Mouse (Mus musculus): ENCODE data around the gene Il12a.

Gene Il12a

DNA sequence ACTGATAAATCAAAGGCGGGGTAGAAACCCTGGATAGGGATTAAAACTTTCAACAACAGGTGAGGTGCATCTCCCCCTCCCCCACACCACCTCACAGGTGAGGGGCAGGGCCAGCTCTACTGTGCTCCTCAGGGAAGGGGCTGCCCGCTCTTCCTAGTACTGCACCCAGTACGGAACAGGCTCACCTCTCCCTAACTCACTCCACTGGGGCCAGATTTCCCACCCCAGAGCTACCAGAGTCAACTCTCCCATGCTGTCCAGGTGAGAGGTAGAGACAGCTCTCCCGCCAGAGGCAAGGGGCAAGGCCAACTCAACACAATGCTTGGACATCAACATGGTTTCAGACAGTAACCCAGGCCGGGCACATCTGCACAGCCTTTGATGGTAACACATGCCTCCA is 21.1 kb downstream of the Il12a start:
- in situ Hi-C loops (cut with MboI; ENCODE audit: unreplicated experiment in 2 of 2) = loop anchor here (10.0 to 25.0 kb wide), 6 partner anchors 97 to 1201 kb away; no protein-coding TSS in a partner anchor

DNA sequence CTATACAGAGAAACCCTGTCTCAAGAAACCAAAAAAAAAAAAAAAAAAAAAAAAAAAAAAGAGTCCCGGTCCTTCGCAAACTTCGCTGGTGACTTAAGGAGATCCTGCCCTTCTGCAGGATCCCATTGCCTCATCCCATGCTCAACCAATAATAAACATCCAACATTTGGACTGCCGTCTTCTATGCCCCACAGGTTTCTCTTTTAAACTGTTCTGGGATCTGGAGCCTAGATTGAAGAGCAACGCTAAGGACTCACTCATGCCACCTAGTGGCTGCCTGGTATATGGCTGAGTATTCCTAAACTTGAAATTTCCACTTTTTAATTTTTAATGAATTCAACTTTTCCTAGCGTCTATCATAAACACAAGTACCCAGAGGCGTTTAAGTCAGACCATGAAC is 23.1 kb downstream of the Il12a start:
- in situ Hi-C loops (cut with MboI; ENCODE audit: unreplicated experiment in 2 of 2) = loop anchor here (10.0 to 25.0 kb wide), 6 partner anchors 99 to 1199 kb away; no protein-coding TSS in a partner anchor

DNA sequence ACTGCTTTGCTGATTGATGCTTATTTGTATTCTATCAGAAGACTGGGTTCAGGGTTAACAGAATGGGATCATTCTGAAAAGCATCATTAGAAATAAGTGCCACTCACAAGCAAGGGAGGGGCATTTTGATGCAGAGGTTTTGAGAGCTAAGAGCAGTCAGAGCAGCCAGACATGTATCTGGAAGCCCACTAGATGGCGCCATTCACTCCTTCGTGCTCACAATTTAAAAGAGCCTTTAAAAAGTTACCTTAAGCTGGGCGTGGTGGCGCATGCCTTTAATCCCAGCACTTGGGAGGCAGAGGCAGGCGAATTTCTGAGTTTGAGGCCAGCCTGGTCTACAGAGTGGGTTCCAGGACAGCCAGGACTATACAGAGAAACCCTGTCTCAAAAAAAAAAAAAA is 26.9 kb downstream of the Il12a start:
- in situ Hi-C loops (cut with MboI; ENCODE audit: unreplicated experiment in 2 of 2) = loop anchor here (10.0 to 25.0 kb wide), 6 partner anchors 103 to 1195 kb away; no protein-coding TSS in a partner anchor

DNA sequence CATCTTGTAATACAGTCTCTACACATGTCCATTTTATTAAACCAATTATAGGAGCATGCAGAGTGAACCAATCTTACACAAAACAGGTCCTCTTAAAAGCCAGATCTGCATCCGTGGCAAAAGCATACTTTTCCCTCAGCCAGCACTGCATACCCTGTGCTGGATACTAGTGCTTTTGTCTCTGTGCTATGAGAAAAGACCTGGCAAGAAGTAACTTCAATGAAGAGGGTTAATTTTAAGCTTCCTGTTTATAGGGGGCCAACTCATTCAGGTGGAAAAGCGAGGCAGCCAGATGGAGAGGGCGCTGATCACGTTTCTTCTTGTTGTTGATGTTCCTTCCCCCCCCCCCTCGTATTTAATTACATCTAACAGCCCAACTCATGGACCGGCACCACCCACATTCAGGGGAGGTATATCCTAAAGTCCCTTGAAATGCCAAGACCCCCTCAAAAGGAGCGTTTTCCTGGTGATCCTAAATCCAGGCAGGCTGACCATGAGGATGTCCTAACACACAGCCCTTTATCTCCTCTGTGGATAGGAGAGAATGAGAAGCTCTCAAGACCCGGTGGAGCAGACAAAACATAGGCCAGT is 28.9 kb downstream of the Il12a start:
- in situ Hi-C loops (cut with MboI; ENCODE audit: unreplicated experiment in 2 of 2) = loop anchor here (10.0 to 25.0 kb wide), 6 partner anchors 105 to 1193 kb away; no protein-coding TSS in a partner anchor

DNA sequence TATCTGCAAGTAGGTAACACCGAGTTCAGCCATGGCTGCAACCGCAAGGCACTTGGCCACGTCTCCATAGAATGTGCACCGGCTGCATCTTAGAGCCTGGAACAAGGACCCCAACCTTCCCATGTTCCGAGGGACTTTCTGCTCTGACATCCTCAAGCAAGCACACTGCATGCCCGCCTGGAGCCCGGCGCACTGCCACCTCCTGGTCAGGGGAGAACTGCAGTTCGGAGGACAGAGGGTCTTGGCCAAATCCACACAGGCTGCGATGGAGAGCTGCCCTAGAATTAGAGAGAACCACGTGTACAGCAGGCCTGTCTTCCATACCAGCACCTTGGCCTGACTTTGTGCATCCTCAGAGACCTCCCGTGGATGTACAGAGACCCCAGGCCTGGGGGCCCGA is 29.8 kb downstream of the Il12a start:
- in situ Hi-C loops (cut with MboI; ENCODE audit: unreplicated experiment in 2 of 2) = loop anchor here in 1 of 2 experiments (25.0 kb wide), 1 partner anchor 1192 kb away; no protein-coding TSS in a partner anchor

DNA sequence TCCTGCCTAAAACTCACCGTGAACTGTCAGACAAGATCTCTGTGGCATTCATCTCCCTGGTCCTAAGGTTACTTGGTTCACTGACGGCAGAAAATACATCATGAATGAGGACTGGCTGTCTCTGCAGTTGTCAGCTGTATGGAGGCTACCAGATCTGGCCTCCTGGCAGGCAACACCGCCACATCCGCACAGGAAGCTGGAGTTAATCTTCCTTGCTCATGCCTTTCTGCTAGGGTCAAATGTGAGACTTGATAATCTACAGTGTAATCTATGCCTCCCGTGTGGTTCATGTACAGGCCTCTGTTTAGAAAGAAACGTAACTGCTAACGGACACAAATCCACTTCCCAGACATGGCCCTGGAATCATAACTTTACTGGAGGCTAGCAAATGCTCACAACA is 51.5 kb downstream of the Il12a start:
- in situ Hi-C loops (cut with MboI; ENCODE audit: unreplicated experiment in 2 of 2) = loop anchor here in 1 of 2 experiments (10.0 kb wide), 1 partner anchor 213 kb away; no protein-coding TSS in a partner anchor

DNA sequence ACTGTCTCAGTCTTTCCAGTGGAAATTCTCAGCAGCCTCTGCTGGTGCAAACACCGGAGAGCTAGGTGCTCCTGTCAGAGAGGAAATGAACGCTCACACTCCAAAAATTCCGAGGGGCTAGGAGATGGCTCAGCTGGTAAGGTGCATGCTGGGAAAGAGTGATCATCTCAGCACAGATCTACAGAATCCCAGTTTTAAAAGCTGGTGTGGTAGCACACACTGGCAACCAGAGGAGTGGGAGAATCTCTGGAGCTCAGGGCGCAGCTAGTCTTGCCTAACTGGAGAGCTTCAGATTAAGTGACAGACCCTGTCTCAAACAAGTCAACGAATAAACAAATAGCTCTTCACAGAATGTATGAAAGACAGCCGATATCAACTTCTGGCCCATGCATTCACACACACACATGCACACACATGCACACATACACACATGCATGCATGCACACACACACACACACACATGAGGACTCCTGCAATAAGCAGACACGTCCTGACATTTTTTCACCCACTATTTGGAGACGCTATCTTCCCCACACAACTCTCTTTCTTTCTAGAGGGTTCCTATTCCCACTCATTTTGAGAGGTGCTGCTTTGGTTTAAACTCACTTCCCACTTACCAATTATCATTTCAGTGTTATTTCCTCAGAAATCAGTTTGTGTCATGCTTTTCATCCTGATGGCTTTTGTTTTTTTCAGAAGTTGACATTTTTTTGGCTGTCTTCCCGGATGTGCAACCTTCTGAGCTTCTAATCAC is 52.5 kb downstream of the Il12a start:
- in situ Hi-C loops (cut with MboI; ENCODE audit: unreplicated experiment in 2 of 2) = loop anchor here in 1 of 2 experiments (10.0 kb wide), 1 partner anchor 212 kb away; no protein-coding TSS in a partner anchor

DNA sequence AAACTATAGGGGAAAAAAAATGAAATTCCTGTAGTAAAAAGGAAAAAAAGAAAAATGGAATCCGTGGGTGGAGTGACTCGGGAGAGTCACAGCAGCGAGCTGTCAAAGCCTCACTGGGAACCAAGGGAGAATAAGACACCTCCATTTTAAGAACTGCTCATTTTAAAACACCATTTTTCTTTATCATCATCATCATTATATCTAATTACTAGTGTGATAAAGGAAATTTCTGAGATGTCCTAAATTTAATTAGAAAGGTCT is 53.0 kb downstream of the Il12a start:
- in situ Hi-C loops (cut with MboI; ENCODE audit: unreplicated experiment in 2 of 2) = loop anchor here in 1 of 2 experiments (10.0 kb wide), 1 partner anchor 211 kb away; no protein-coding TSS in a partner anchor

DNA sequence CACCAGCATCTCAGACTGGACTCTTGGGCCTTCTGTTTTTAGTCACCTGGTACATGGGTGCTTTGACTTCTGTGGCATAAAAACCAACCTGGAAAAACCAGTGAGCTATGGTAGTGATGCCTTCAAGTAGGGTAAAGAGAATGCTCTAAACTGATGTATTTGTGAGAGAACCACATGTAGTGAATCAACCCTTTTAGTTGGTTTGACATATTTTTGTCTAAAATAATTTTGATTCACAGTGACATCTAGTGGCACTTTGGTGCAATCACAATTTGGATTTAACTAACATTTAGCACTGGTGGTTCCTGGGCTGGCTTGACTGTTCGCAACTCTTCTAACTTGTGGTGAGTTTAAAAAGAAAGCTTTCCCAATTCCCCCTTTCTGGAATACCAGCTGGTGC is 53.7 kb downstream of the Il12a start:
- in situ Hi-C loops (cut with MboI; ENCODE audit: unreplicated experiment in 2 of 2) = loop anchor here in 1 of 2 experiments (10.0 kb wide), 1 partner anchor 211 kb away; no protein-coding TSS in a partner anchor

DNA sequence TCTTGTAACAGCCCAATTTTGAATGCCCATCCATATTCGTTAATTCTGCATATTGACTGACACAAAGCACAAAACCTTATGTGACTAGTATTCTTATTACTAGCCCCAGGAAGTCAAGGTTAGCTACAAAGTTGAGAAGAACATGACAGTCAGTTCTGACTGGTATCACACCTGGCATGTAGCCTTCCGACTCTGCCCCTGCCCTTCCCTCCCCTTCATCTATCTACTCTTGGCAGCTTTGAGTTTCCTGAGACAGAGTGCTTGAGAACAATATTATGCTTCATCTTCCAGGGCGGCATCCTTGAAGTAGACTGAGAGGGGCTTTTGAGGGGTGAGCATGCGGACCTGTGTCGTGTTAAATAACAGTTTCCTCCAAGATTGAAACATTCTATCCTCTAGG is 54.6 kb downstream of the Il12a start:
- in situ Hi-C loops (cut with MboI; ENCODE audit: unreplicated experiment in 2 of 2) = loop anchor here in 1 of 2 experiments (10.0 kb wide), 1 partner anchor 210 kb away; no protein-coding TSS in a partner anchor

DNA sequence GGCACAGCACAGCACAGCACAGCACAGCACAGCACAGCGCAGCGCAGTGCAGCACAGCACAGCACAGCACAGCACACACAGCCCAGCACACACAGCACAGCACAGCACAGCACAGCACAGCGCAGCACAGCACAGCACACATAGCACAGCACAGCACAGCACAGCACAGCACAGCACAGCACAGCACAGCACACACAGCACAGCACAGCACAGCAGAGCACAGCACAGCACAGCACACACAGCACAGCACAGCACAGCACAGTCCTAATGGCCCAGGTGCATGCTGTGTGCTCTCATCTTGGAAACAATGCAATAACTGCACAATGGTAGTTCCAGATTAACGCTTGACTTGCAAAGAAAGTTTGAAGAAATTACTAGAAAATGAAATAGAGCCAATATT is 55.8 kb downstream of the Il12a start:
- in situ Hi-C loops (cut with MboI; ENCODE audit: unreplicated experiment in 2 of 2) = loop anchor here in 1 of 2 experiments (10.0 kb wide), 1 partner anchor 209 kb away; no protein-coding TSS in a partner anchor

Measured in v-Abl transformed pro-B cells (cell line).